Comparison of ENCODE assay signal across 8 mouse cellular contexts in genomic region chr9:100569798-100570625, GRCm38 (mm10). TPM values are rescaled to one million over a fixed set of nuclear protein-coding genes. Genes with fewer than 3 reads are reported as not detected.
A peak's percentile ranks its signal among the peaks of the same experiment; 100 is the strongest.
DNase-seq lines count a peak whose midpoint lies in the region; ATAC-seq and TF ChIP-seq lines count a peak whose summit lies in the region.

No protein-coding gene starts in this region.

- DNase-seq in Muller cell, postnatal 12 days (ENCODE audit: inconsistent ontology term): peak; percentile 73
- peak; percentile 88 for DNase-seq in cerebellum, adult 11-12 months
- peak; percentile 46 for DNase-seq in forebrain, postnatal 0 days
- DNase-seq in hindbrain, embryonic 10.5 days (ENCODE audit: low spot score): peak; percentile 62
- DNase-seq in layer of hippocampus, adult 8-10 months (ENCODE audit: low spot score in 2 of 2): peak; percentile 44 to 51
- no peak for DNase-seq in T-cell, adult 2 months (ENCODE audit: low spot score)

- H3K4me3 ChIP-seq in forebrain, postnatal 0 days (ENCODE audit: low read depth, low read length): peak overlapping the region; percentile 66
- peak overlapping the region; percentile 82 for H3K4me3 ChIP-seq in hindbrain, embryonic 10.5 days
- peak overlapping the region; percentile 69 for H3K4me3 ChIP-seq in lung, embryonic 15.5 days
- peak overlapping the region; percentile 58 for H3K4me3 ChIP-seq in olfactory bulb, adult 2 months (ENCODE audit: insufficient read depth, low read depth, low read length)

- peak; percentile 68 for ATAC-seq in forebrain, postnatal 0 days
- peak; percentile 68; the same call in 1 of the 2 replicates for ATAC-seq in lung, embryonic 15.5 days (ENCODE audit: borderline replicate concordance, extremely low read depth, low FRiP score, low TSS enrichment)

- no peaks in the 10 kb centered on the region; the same call in 1 of the 2 replicates for H3K27me3 ChIP-seq in forebrain, postnatal 0 days (ENCODE audit: insufficient read depth, low read length)
- H3K27me3 ChIP-seq in hindbrain, embryonic 10.5 days (ENCODE audit: insufficient read depth, poor library complexity, severe bottlenecking): 0 out of 2 replicates have a peak, but pooled peaks cover 7% of the 10 kb centered on the region
- no peaks in the 10 kb centered on the region for H3K27me3 ChIP-seq in lung, embryonic 15.5 days

- H3K27ac ChIP-seq in forebrain, postnatal 0 days (ENCODE audit: low read depth, low read length): peak overlapping the region; percentile 45; the same call in 1 of the 2 replicates
- peak overlapping the region; percentile 90 for H3K27ac ChIP-seq in hindbrain, embryonic 10.5 days
- H3K27ac ChIP-seq in lung, embryonic 15.5 days: peak overlapping the region; percentile 24; the same call in 1 of the 2 replicates
- peak overlapping the region; percentile 16; the same call in 1 of the 2 replicates for H3K27ac ChIP-seq in olfactory bulb, adult 2 months (ENCODE audit: insufficient read depth, low read depth, low read length)

- H3K4me1 ChIP-seq in forebrain, postnatal 0 days (ENCODE audit: insufficient read depth): peaks cover 3% of the 10 kb centered on the region; the same call in 1 of the 2 replicates
- H3K4me1 ChIP-seq in hindbrain, embryonic 10.5 days (replicated peaks): peaks cover 16% of the 10 kb centered on the region; the same call in 1 of the 2 replicates
- peaks cover 15% of the 10 kb centered on the region for H3K4me1 ChIP-seq in lung, embryonic 15.5 days
- H3K4me1 ChIP-seq in olfactory bulb, adult 2 months (ENCODE audit: control insufficient read depth, insufficient read depth, low read length): peaks cover 10% of the 10 kb centered on the region

- peak overlapping the region; percentile 61 for H3K9ac ChIP-seq in forebrain, postnatal 0 days
- H3K9ac ChIP-seq in lung, embryonic 15.5 days: peak overlapping the region; percentile 64

- 12% methylated on average over 32 of the region's 32 CpGs for WGBS in forebrain, postnatal 0 days
- WGBS in hindbrain, embryonic 10.5 days: 10% methylated on average over 32 of the region's 32 CpGs
- WGBS in lung, embryonic 15.5 days: 6% methylated on average over 32 of the region's 32 CpGs
- 8% methylated on average over 32 of the region's 32 CpGs for WGBS in olfactory bulb, adult 2 months

- no peaks in the 10 kb centered on the region for H3K9me3 ChIP-seq in forebrain, postnatal 0 days (ENCODE audit: low read length)
- H3K9me3 ChIP-seq in hindbrain, embryonic 10.5 days: no peaks in the 10 kb centered on the region
- no peaks in the 10 kb centered on the region for H3K9me3 ChIP-seq in lung, embryonic 15.5 days

- H3K4me2 ChIP-seq in forebrain, postnatal 0 days (ENCODE audit: low read depth): peak overlapping the region; percentile 65
- peak overlapping the region; percentile 73 for H3K4me2 ChIP-seq in lung, embryonic 15.5 days

- no peak for TF ChIP-seq POLR2A in olfactory bulb, adult 2 months (IDR thresholded peaks at IDR 0.05; ENCODE audit: insufficient read depth, low read depth, low read length)

- H3K36me3 ChIP-seq in forebrain, postnatal 0 days (ENCODE audit: insufficient read depth): no peaks in the 10 kb centered on the region
- H3K36me3 ChIP-seq in hindbrain, embryonic 10.5 days: no peaks in the 10 kb centered on the region
- H3K36me3 ChIP-seq in lung, embryonic 15.5 days: no peaks in the 10 kb centered on the region

- TF ChIP-seq CTCF in forebrain, postnatal 0 days (IDR thresholded peaks at IDR 0.05; ENCODE audit: low read depth): peak; percentile 40; the same call in 1 of the 2 replicates
- TF ChIP-seq CTCF in olfactory bulb, adult 2 months (IDR thresholded peaks at IDR 0.05; ENCODE audit: insufficient read depth, low read depth, low read length): peak; percentile 18; the same call in 1 of the 2 replicates

RNA-seq across cellular contexts. Expression of gene Slc35g2, which starts 0.9 kb away (rescaled TPM):
- total RNA-seq in forebrain, postnatal 0 days (2014; rRNA removed): 9.4 and 13.5 TPM in 2 replicates
- polyA plus RNA-seq in forebrain, postnatal 0 days (2015; fragmentation: Nextera tagmentation; extraction: Ambion mirVana): 5.6 and 10.5 TPM in 2 replicates
- 5.2 and 7.4 TPM in 2 replicates for polyA plus RNA-seq in hindbrain, embryonic 10.5 days (2016; fragmentation: Nextera tagmentation; extraction: Ambion mirVana)
- total RNA-seq in layer of hippocampus, adult 8-10 months (2022): 10 to 100 TPM; 17.7 to 21.7 (median 20.7) TPM
- 8.5 and 8.9 TPM in 2 replicates for polyA plus RNA-seq in lung, embryonic 15.5 days (2015; fragmentation: Nextera tagmentation; extraction: Ambion mirVana)
- polyA plus RNA-seq in olfactory bulb, adult 2 months (2012; ENCODE audit: insufficient read depth, insufficient read length, low replicate concordance, missing spikeins): not detected in 2 replicates

RNA-seq across cellular contexts. Expression of gene Nck1, which starts 24.1 kb away (rescaled TPM):
- 14.7 and 19.5 TPM in 2 replicates for total RNA-seq in forebrain, postnatal 0 days (2014; rRNA removed)
- polyA plus RNA-seq in forebrain, postnatal 0 days (2015; fragmentation: Nextera tagmentation; extraction: Ambion mirVana): 24.4 and 28.0 TPM in 2 replicates
- 56.0 and 62.1 TPM in 2 replicates for polyA plus RNA-seq in hindbrain, embryonic 10.5 days (2016; fragmentation: Nextera tagmentation; extraction: Ambion mirVana)
- total RNA-seq in layer of hippocampus, adult 8-10 months (2022): 10 to 100 TPM; 35.1 to 36.7 (median 35.7) TPM
- polyA plus RNA-seq in lung, embryonic 15.5 days (2015; fragmentation: Nextera tagmentation; extraction: Ambion mirVana): 70.7 and 76.6 TPM in 2 replicates
- polyA plus RNA-seq in olfactory bulb, adult 2 months (2012; ENCODE audit: insufficient read depth, insufficient read length, low replicate concordance, missing spikeins): not detected in 2 replicates

RNA-seq across cellular contexts. Expression of gene Stag1, which starts 27.6 kb away (rescaled TPM):
- total RNA-seq in forebrain, postnatal 0 days (2014; rRNA removed): 51.1 and 65.1 TPM in 2 replicates
- 22.4 and 22.9 TPM in 2 replicates for polyA plus RNA-seq in forebrain, postnatal 0 days (2015; fragmentation: Nextera tagmentation; extraction: Ambion mirVana)
- 40.6 and 58.0 TPM in 2 replicates for polyA plus RNA-seq in hindbrain, embryonic 10.5 days (2016; fragmentation: Nextera tagmentation; extraction: Ambion mirVana)
- total RNA-seq in layer of hippocampus, adult 8-10 months (2022): 10 to 100 TPM; 53.6 to 71.0 (median 63.8) TPM
- 36.6 and 43.1 TPM in 2 replicates for polyA plus RNA-seq in lung, embryonic 15.5 days (2015; fragmentation: Nextera tagmentation; extraction: Ambion mirVana)
- not detected in 2 replicates for polyA plus RNA-seq in olfactory bulb, adult 2 months (2012; ENCODE audit: insufficient read depth, insufficient read length, low replicate concordance, missing spikeins)

Comparison
In these comparisons a context has a peak if more than half of its experiments do, and no peak if none do; other contexts are left out.
1. H3K27ac ChIP-seq: peak in every context shown above with its lines; median percentile 90 in hindbrain, embryonic 10.5 days; 45 in forebrain, postnatal 0 days; 24 in lung, embryonic 15.5 days; 16 in olfactory bulb, adult 2 months.
2. RNA of gene Nck1, which starts 24.1 kb away (polyA plus RNA-seq): 70.7 to 76.6 TPM in lung, embryonic 15.5 days, 56.0 to 62.1 TPM in hindbrain, embryonic 10.5 days and 24.4 to 28.0 TPM in forebrain, postnatal 0 days; not detected in olfactory bulb, adult 2 months; every median in the first group is over 10 times any median in the second.
3. Peak in every context shown above with its lines, with median percentiles within 50 percentile points of each other: H3K4me3 ChIP-seq.